Mouse (Mus musculus) CH12.LX (cell line): ENCODE measurements around the gene Prr14. TPM values are rescaled to one million over a fixed set of nuclear protein-coding genes. Genes with fewer than 3 reads are reported as not detected.

Experiments
- DNase-seq: peaks from one replicate; pipeline ENCODE4 v3.0.0-alpha.2; 2013; ENCODE audit errors: extremely low read depth
- H3K27ac ChIP-seq: 2 replicates; pipeline ENCODE4 v1.5.1; 2012; ENCODE audit warnings: low read depth, mild to moderate bottlenecking, control low read depth, moderate library complexity; ENCODE audit not compliant: insufficient read depth
- H3K27me3 ChIP-seq: replicated peaks from 2 replicates; pipeline ENCODE3; 2012; ENCODE audit warnings: inconsistent platforms
- H3K36me3 ChIP-seq, 2 experiments: replicated peaks in 1 of 2; 2 replicates each; pipeline versions ENCODE3 to v1.6.1; 2012; ENCODE audit warnings: inconsistent platforms in 1 of 2, low read length in 1 of 2, mild to moderate bottlenecking in 1 of 2, mixed read lengths in 1 of 2, moderate library complexity in 1 of 2; ENCODE audit not compliant: control insufficient read depth in 1 of 2, insufficient read depth in 1 of 2
- H3K4me1 ChIP-seq, 2 experiments: 2 replicates each; pipeline ENCODE4 v1.6.1; 2012; ENCODE audit warnings: inconsistent platforms in 1 of 2, moderate library complexity in 1 of 2; ENCODE audit not compliant: insufficient read depth in 2 of 2, control insufficient read depth in 1 of 2
- H3K4me2 ChIP-seq: 2 replicates; pipeline ENCODE4 v1.6.1; 2012; ENCODE audit warnings: low read depth, mild to moderate bottlenecking, control low read depth; ENCODE audit not compliant: poor library complexity, insufficient read depth, severe bottlenecking
- H3K4me3 ChIP-seq, 3 experiments: fragments of 150-350 bp in 1 of 3; sonication (generic) in 1 of 3; replicated peaks in 1 of 3; 2 replicates each; pipeline versions ENCODE3 to v1.5.1; 2011 to 2012; ENCODE audit warnings: low read depth in 2 of 3, low read length in 2 of 3, mild to moderate bottlenecking in 2 of 3, moderate library complexity in 2 of 3, control low read depth in 1 of 3, improper control_type of control experiment in 1 of 3, inconsistent platforms in 1 of 3, mixed read lengths in 1 of 3; ENCODE audit not compliant: poor library complexity in 1 of 3
- H3K79me2 ChIP-seq: replicated peaks from 2 replicates; pipeline ENCODE4 v1.6.1; 2012; ENCODE audit warnings: mild to moderate bottlenecking, moderate library complexity; ENCODE audit not compliant: control insufficient read depth, poor library complexity, insufficient read depth, severe bottlenecking; ENCODE audit errors: extremely low read depth
- H3K9ac ChIP-seq: 2 replicates; pipeline ENCODE4 v1.6.1; 2012; ENCODE audit warnings: low read depth, mild to moderate bottlenecking, control low read depth, moderate library complexity; ENCODE audit not compliant: insufficient read depth
- H3K9me3 ChIP-seq: replicated peaks from 2 replicates; pipeline ENCODE3; 2012; ENCODE audit warnings: low read length, inconsistent platforms, mixed read lengths
- BHLHE40 ChIP-seq: IDR thresholded peaks from 2 replicates; pipeline ENCODE4 v1.6.1; 2011; ENCODE audit warnings: mild to moderate bottlenecking, low read depth, low read length, improper control_type of control experiment
- CHD2 ChIP-seq: IDR thresholded peaks from 2 replicates; pipeline ENCODE4 v1.6.1; 2011; ENCODE audit warnings: low read length, improper control_type of control experiment
- CTCF ChIP-seq, 2 experiments: IDR thresholded peaks in 1 of 2; conservative IDR thresholded peaks in 1 of 2; 2 replicates each; pipeline ENCODE4 v1.5.1; 2011 to 2012; ENCODE audit warnings: low read depth in 2 of 2, low read length in 2 of 2, improper control_type of control experiment in 1 of 2, inconsistent platforms in 1 of 2, mild to moderate bottlenecking in 1 of 2, moderate library complexity in 1 of 2
- ELF1 ChIP-seq: IDR thresholded peaks from 2 replicates; pipeline ENCODE4 v1.6.1; 2014; ENCODE audit warnings: low read depth, mild to moderate bottlenecking, inconsistent platforms, low read length, improper control_type of control experiment
- EP300 ChIP-seq: IDR thresholded peaks from 2 replicates; pipeline ENCODE4 v1.6.1; 2011; ENCODE audit warnings: low read length, improper control_type of control experiment
- ETS1 ChIP-seq: conservative IDR thresholded peaks from 2 replicates; pipeline ENCODE4 v1.6.1; 2012; ENCODE audit warnings: low read depth, mild to moderate bottlenecking, inconsistent platforms, low read length, improper control_type of control experiment, moderate library complexity
- HCFC1 ChIP-seq: IDR thresholded peaks from 2 replicates; pipeline ENCODE4 v1.6.1; 2012; ENCODE audit warnings: low read depth, mild to moderate bottlenecking, inconsistent platforms, low read length, improper control_type of control experiment
- IRF4 ChIP-seq: IDR thresholded peaks from 2 replicates; pipeline ENCODE4 v1.6.1; 2014; ENCODE audit warnings: low read depth, mild to moderate bottlenecking, inconsistent platforms, low read length, improper control_type of control experiment
- JUND ChIP-seq: conservative IDR thresholded peaks from 2 replicates; pipeline ENCODE4 v1.6.1; 2011; ENCODE audit warnings: low read depth, low read length, improper control_type of control experiment
- KAT2A ChIP-seq: IDR thresholded peaks from 2 replicates; pipeline ENCODE4 v1.6.1; 2012; ENCODE audit warnings: low read length, improper control_type of control experiment, inconsistent platforms; ENCODE audit not compliant: insufficient replicate concordance
- MEF2A ChIP-seq: IDR thresholded peaks from 2 replicates; pipeline ENCODE4 v1.6.1; 2014; ENCODE audit warnings: low read depth, mild to moderate bottlenecking, inconsistent platforms, low read length, improper control_type of control experiment, borderline replicate concordance
- MYC ChIP-seq: IDR thresholded peaks from 2 replicates; pipeline ENCODE4 v1.6.1; 2011; ENCODE audit warnings: low read depth, mild to moderate bottlenecking, improper control_type of control experiment, low read length
- NELFE ChIP-seq: IDR thresholded peaks from 2 replicates; pipeline ENCODE4 v1.6.1; 2011; ENCODE audit warnings: low read depth, low read length, improper control_type of control experiment
- NRF1 ChIP-seq: IDR thresholded peaks from 2 replicates; pipeline ENCODE4 v1.6.1; 2014; ENCODE audit warnings: low read depth, mild to moderate bottlenecking, inconsistent platforms, low read length, improper control_type of control experiment, moderate library complexity
- PAX5 ChIP-seq: IDR thresholded peaks from 2 replicates; pipeline ENCODE4 v1.6.1; 2012; ENCODE audit warnings: low read length, inconsistent platforms, mixed read lengths
- POLR2AphosphoS2 ChIP-seq: IDR thresholded peaks from 2 replicates; pipeline ENCODE4 v1.6.1; 2011; ENCODE audit warnings: low read depth, low read length, improper control_type of control experiment
- TCF12 ChIP-seq: IDR thresholded peaks from 2 replicates; pipeline ENCODE4 v1.6.1; 2014; ENCODE audit warnings: low read depth, mild to moderate bottlenecking, inconsistent platforms, low read length, improper control_type of control experiment
- UBTF ChIP-seq: IDR thresholded peaks from 2 replicates; pipeline ENCODE4 v1.6.1; 2012; ENCODE audit warnings: low read depth, mild to moderate bottlenecking, inconsistent platforms, low read length, improper control_type of control experiment, moderate library complexity
- USF1 ChIP-seq: IDR thresholded peaks from 2 replicates; pipeline ENCODE4 v1.6.1; 2014; ENCODE audit warnings: low read depth, mild to moderate bottlenecking, inconsistent platforms, low read length, improper control_type of control experiment
- USF2 ChIP-seq: conservative IDR thresholded peaks from 2 replicates; pipeline ENCODE4 v1.6.1; 2011; ENCODE audit warnings: low read depth, low read length, improper control_type of control experiment
- ZMIZ1 ChIP-seq: IDR thresholded peaks from 2 replicates; pipeline ENCODE4 v1.6.1; 2012; ENCODE audit warnings: low read depth, mild to moderate bottlenecking, inconsistent platforms, low read length, improper control_type of control experiment
- dilution Hi-C: fragments of 300-500 bp; cut with MboI; formaldehyde crosslinking; loops from 2 replicates; pipeline ENCODE4 v1.14.3; 2020; ENCODE audit warnings: low sequenced_read_pairs; ENCODE audit not compliant: extremely low pct_unique_long_range_greater_than_20kb, extremely low pct_ligation_motif_present
- in situ Hi-C: fragments of 300-500 bp; cut with MboI; formaldehyde crosslinking; loops from 3 replicates; pipeline ENCODE4 v1.14.3; 2019; ENCODE audit warnings: low sequenced_read_pairs, low pct_ligation_motif_present, low pct_unique_long_range_greater_than_20kb, mixed read lengths
- polyA plus RNA-seq: library from polyadenylated mRNA; unstranded; fragments of >175 nt; gene quantifications from 2 replicates; pipeline ENCODE4 v1.2.1, GENCODE M21; 2012; ENCODE audit warnings: low read depth; ENCODE audit not compliant: insufficient read length
- total RNA-seq, 2 experiments: library from RNA; depleted of rRNA; stranded (reverse); fragments of 300-350 nt in 1 of 2; fragments of >200 nt in 1 of 2; gene quantifications; 2 replicates each; pipeline ENCODE4 v1.2.3; 2012 to 2014

Prr14 gene
- total and polyA plus RNA-seq, 3 experiments: 7.6 to 31.3 (median 10.4) TPM

- H3K9me3 ChIP-seq: peaks cover 16% of the 10 kb centered on the region
- H3K36me3 ChIP-seq: peaks cover 36 to 58% of the 10 kb centered on the region in 2 experiments
- TF ChIP-seq BHLHE40 (no peak), CTCF (conservative IDR thresholded peaks at IDR 0.05 in 1 of 2, IDR thresholded peaks at IDR 0.05 in 1 of 2; ENCODE audit: low read depth in 2 of 2, low read length in 2 of 2) (peak in 1 of 2 experiments; percentile 50; a peak in 2 of 4 replicates), HCFC1 (no peak), IRF4 (no peak), MEF2A (no peak; the same call in 1 of the 2 replicates), ETS1 (0 out of 2 replicates have a peak, but pooled peaks have one; percentile 4), MYC (no peak), USF2 (no peak), JUND (no peak), NELFE (no peak), UBTF (no peak), USF1 (no peak)
- TF ChIP-seq, all 38 proteins: peak for 2
- dilution Hi-C loops: no loop called here
- Histone ChIP-seq H3K4me1 (peaks cover 3 to 24% of the 10 kb centered on the region in 2 experiments; a peak in 2 of 4 replicates), H3K4me2 (peak overlapping the region; percentile 78; the same call in 1 of the 2 replicates), H3K27ac (peak overlapping the region; percentile 68), H3K9ac (peak overlapping the region; percentile 94), H3K27me3 (no peaks in the 10 kb centered on the region), H3K4me3 (peak overlapping the region; percentile 64 to 82 (median 77)), H3K79me2 (peaks cover 5% of the 10 kb centered on the region; the same call in 1 of the 2 replicates)
- DNase-seq: no peak
- in situ Hi-C loops: no loop called here
These were observed 12.2 kb downstream of the Prr14 start for GRCm38 (mm10) chr7:127471646-127472010.

GRCm38 (mm10) chr7:127472060-127472459 lies 12.6 kb downstream of the Prr14 start:
- H3K36me3 ChIP-seq: peaks cover 33 to 59% of the 10 kb centered on the region in 2 experiments
- peaks cover 3 to 29% of the 10 kb centered on the region in 2 experiments; a peak in 2 of 4 replicates for H3K4me1 ChIP-seq
- H3K79me2 ChIP-seq: peaks cover 5% of the 10 kb centered on the region; the same call in 1 of the 2 replicates
- H3K27ac ChIP-seq: peak overlapping the region; percentile 68
- H3K9ac ChIP-seq: peak overlapping the region; percentile 94
- dilution Hi-C loops (no loop called here), in situ Hi-C loops (no loop called here)
- H3K9me3 ChIP-seq: peaks cover 15% of the 10 kb centered on the region
- H3K27me3 ChIP-seq: no peaks in the 10 kb centered on the region
- TF ChIP-seq POLR2AphosphoS2 (no peak), NRF1 (no peak), EP300 (no peak), ZMIZ1 (no peak), CHD2 (no peak), ELF1 (no peak), KAT2A (no peak), PAX5 (no peak), TCF12 (no peak), BHLHE40 (no peak)
- no peak for DNase-seq
- peak overlapping the region; percentile 64 to 82 (median 77) for H3K4me3 ChIP-seq
- peak overlapping the region; percentile 78 for H3K4me2 ChIP-seq
